Mouse (Mus musculus) layer of hippocampus, postnatal 10 days (tissue): ENCODE measurements around the gene D17H6S53E. TPM values are rescaled to one million over a fixed set of nuclear protein-coding genes. Genes with fewer than 3 reads are reported as not detected.

Experiments
- total RNA-seq, 2 experiments: library from RNA; stranded (reverse); gene quantifications; 2 replicates each; pipeline ENCODE4 v1.2.3; 2021

D17H6S53E gene
- total RNA-seq, 2 experiments from 2014 or later: 21.4 to 25.9 TPM

Other genes starting within 250 kb of the D17H6S53E start
- gene Zbtb12, start 246.9 kb upstream of the D17H6S53E start, total RNA-seq: 10 to 100 TPM in 1 of 2 experiments, 1 to 10 TPM in 1; 9.8 to 10.0 TPM
- gene Gm20547, start 244.3 kb upstream of the D17H6S53E start, total RNA-seq: under 1 TPM in 1 of 2 experiments, not detected in 1; 0.20 TPM
- gene C2, start 228.1 kb upstream of the D17H6S53E start, total RNA-seq: 1 to 10 TPM; 1.3 to 1.4 TPM
- 100 to 1,000 TPM; 174 to 175 TPM for gene Ehmt2, start 227.9 kb upstream of the D17H6S53E start, total RNA-seq
- gene Slc44a4, start 211.9 kb upstream of the D17H6S53E start, total RNA-seq: under 1 TPM; 0.16 to 0.20 TPM
- 10 to 100 TPM; 23.6 to 24.4 TPM for gene Neu1, start 195.1 kb upstream of the D17H6S53E start, total RNA-seq
- 1 to 10 TPM; 4.3 to 5.3 TPM for gene Hspa1b, start 167.1 kb upstream of the D17H6S53E start, total RNA-seq
- not detected for gene Gm20481, start 156.5 kb upstream of the D17H6S53E start, total RNA-seq
- gene Hspa1a, start 154.2 kb upstream of the D17H6S53E start, total RNA-seq: 1 to 10 TPM; 6.8 to 8.7 TPM
- under 1 TPM; 0.30 to 0.38 TPM for gene Hspa1l, start 153.7 kb upstream of the D17H6S53E start, total RNA-seq
- 10 to 100 TPM; 24.2 to 25.9 TPM for gene Lsm2, start 144.5 kb upstream of the D17H6S53E start, total RNA-seq
- gene Vars, start 125.4 kb upstream of the D17H6S53E start, total RNA-seq: 10 to 100 TPM; 56.3 to 62.1 TPM
- gene Vwa7, start 109.8 kb upstream of the D17H6S53E start, total RNA-seq: under 1 TPM; 0.16 to 0.30 TPM
- 1 to 10 TPM in 1 of 2 experiments, under 1 TPM in 1; 0.53 to 1.4 TPM for gene Sapcd1, start 98.4 kb upstream of the D17H6S53E start, total RNA-seq
- 1 to 10 TPM in 1 of 2 experiments, under 1 TPM in 1; 0.91 to 1.4 TPM for gene Msh5, start 79.6 kb upstream of the D17H6S53E start, total RNA-seq
- gene Clic1, start 76.4 kb upstream of the D17H6S53E start, total RNA-seq: 10 to 100 TPM; 19.3 to 19.6 TPM
- 10 to 100 TPM; 47.3 to 59.0 TPM for gene Ddah2, start 67.3 kb upstream of the D17H6S53E start, total RNA-seq
- gene Ly6g6c, start 61.0 kb upstream of the D17H6S53E start, total RNA-seq: not detected
- not detected for gene Mpig6b, start 60.2 kb upstream of the D17H6S53E start, total RNA-seq
- gene Ly6g6e, start 49.5 kb upstream of the D17H6S53E start, total RNA-seq: 1 to 10 TPM; 2.8 to 3.5 TPM
- 1 to 10 TPM in 1 of 2 experiments, under 1 TPM in 1; 0.78 to 1.6 TPM for gene Ly6g6d, start 48.3 kb upstream of the D17H6S53E start, total RNA-seq
- not detected for gene Ly6g6f, start 40.8 kb upstream of the D17H6S53E start, total RNA-seq
- gene Abhd16a, start 37.1 kb upstream of the D17H6S53E start, total RNA-seq: 10 to 100 TPM; 77.4 to 79.9 TPM
- gene Ly6g5c, start 18.1 kb upstream of the D17H6S53E start, total RNA-seq: not detected
- under 1 TPM; 0.58 to 0.82 TPM for gene Ly6g5b, start 10.9 kb upstream of the D17H6S53E start, total RNA-seq
- 10 to 100 TPM; 10.7 to 14.6 TPM for gene Gpank1, start 4.9 kb upstream of the D17H6S53E start, total RNA-seq
- gene Csnk2b, start 4.3 kb upstream of the D17H6S53E start, total RNA-seq: 100 to 1,000 TPM; 178 to 202 TPM
- not detected for gene Apom, start 5.7 kb downstream of the D17H6S53E start, total RNA-seq
- 100 to 1,000 TPM; 284 to 308 TPM for gene Bag6, start 8.8 kb downstream of the D17H6S53E start, total RNA-seq
- gene Prrc2a, start 38.5 kb downstream of the D17H6S53E start, total RNA-seq: 100 to 1,000 TPM; 284 to 322 TPM
- gene Aif1, start 49.7 kb downstream of the D17H6S53E start, total RNA-seq: 10 to 100 TPM; 10.3 to 10.5 TPM
- gene Lst1, start 62.1 kb downstream of the D17H6S53E start, total RNA-seq: 10 to 100 TPM; 15.6 to 17.2 TPM
- 1 to 10 TPM in 1 of 2 experiments, under 1 TPM in 1; 0.74 to 1.2 TPM for gene Ltb, start 68.1 kb downstream of the D17H6S53E start, total RNA-seq
- not detected for gene Tnf, start 75.6 kb downstream of the D17H6S53E start, total RNA-seq
- gene Lta, start 79.0 kb downstream of the D17H6S53E start, total RNA-seq: under 1 TPM; 0.43 to 0.71 TPM
- not detected for gene Gm16181, start 94.5 kb downstream of the D17H6S53E start, total RNA-seq
- gene Atp6v1g2, start 107.3 kb downstream of the D17H6S53E start, total RNA-seq: 100 to 1,000 TPM; 310 to 356 TPM
- gene Nfkbil1, start 109.4 kb downstream of the D17H6S53E start, total RNA-seq: 10 to 100 TPM; 14.2 to 15.5 TPM
- 100 to 1,000 TPM; 257 to 272 TPM for gene Ddx39b, start 115.4 kb downstream of the D17H6S53E start, total RNA-seq
- gene H2-D1, start 136.4 kb downstream of the D17H6S53E start, total RNA-seq: 10 to 100 TPM; 15.2 to 17.5 TPM
- under 1 TPM in 1 of 2 experiments, not detected in 1; 0.74 TPM for gene H2-Q1, start 194.0 kb downstream of the D17H6S53E start, total RNA-seq
- 1 to 10 TPM; 2.0 to 2.1 TPM for gene H2-Q2, start 215.9 kb downstream of the D17H6S53E start, total RNA-seq